Mouse (Mus musculus): ENCODE data around the gene Miga1.
"Not testable (repeated sequence)": the region's sequence is repeated elsewhere in the genome, so short reads cannot be mapped to it uniquely, and the experiment has no call there.

The Miga1 gene

DNA sequence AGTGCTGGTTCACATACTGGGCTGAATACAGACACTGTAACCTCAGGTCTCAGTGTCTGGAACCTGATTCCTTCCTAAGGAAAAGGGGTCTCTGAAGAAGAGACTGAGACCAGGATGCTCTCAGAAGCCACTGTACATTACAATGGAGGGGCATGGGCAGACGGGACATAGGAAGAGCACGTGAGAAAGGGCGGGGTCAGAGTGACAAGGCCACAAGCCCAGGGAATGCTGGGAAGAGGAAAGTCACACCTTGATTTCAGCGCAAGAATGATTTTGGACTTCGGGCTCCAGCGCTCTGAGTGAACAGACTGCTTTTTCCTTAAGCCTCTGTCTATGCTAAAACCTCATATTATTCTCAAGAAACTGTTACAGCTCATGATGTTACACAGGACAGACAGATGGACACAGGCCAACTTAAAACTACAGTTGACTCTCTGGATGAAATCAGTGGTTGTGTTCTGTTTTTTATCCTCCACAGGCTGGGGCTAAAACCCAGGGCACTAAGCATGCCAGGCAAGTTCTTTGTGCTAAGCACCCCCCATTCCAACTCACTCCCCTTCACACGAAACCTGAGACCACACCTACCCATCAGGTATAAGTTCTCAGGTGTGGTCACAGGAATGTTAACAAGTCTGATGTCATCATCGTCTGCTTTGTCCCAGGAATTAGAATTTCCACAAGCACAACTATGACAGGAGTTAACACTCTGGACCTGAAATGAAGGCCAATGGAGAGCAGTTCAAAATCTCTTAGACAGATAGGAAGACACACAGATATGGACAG, 18.3 kb downstream of the Miga1 start:
- peak; percentile 58 for DNase-seq (ENCODE audit: low read depth, low spot score)

- peak; percentile 50 for DNase-seq (ENCODE audit: low read depth, low spot score)
These were observed 19.1 kb downstream of the Miga1 start for GRCm38 (mm10) chr3:152320972-152321645.

DNA sequence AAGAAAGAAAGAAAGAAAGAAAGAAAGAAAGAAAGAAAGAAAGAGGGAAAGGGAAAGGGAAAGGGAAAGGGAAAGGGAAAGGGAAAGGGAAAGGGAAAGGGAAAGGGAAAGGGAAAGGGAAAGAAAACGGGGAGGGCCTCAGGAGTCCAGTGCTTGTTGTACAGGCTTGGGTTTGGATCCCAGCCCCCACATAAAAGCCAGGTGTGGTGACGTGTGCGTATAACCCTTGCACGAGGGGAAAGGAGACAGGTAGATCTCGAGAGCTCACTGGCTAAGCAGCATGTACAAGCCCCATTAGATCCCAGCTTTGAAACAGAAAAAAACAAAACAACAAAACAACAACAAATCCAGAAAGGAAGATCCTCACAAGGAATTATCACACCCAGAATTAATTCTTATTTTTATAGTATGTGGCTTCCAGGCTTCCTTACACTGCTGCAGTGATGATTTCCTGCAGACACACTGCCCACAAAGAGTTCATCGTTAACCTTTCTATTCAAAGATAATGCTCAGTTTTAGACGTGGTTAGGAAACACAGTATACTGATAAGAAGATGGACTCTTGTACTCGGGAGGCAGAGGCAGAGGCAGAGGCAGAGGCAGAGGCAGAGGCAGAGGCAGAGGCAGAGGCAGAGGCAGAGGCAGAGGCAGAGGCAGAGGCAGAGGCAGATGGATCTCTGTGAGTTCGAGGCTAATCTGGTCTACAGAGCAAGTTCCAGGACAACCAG, 23.6 kb downstream of the Miga1 start:
- DNase-seq (ENCODE audit: low read depth, low spot score): not testable (repeated sequence)

- peak; percentile 89 for DNase-seq (ENCODE audit: low read depth, low spot score)
These were observed 24.6 kb downstream of the Miga1 start for GRCm38 (mm10) chr3:152315613-152316012.

GRCm38 (mm10) chr3:152314666-152315065, 25.5 kb downstream of the Miga1 start:
- not testable (repeated sequence) for DNase-seq (ENCODE audit: low read depth, low spot score)

DNA sequence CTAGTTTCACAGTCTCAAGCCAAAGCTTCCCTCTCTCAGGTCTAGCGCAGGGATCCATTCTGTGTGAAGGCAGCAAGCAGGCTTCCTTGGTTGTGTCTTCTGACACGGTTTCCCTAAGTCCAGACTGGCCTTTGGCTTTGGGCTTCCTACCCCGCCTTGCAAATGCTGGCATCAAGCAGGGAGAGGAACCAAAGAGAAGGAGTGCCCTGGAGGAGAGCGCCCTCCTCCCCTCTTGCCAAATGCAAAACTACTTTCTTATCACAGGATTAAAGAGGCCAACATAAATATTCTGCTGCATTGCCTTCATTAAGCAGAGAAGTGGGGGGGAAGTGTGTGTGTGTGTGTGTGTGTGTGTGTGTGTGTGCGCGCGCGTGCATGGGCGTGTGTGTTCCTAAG, 31.0 kb downstream of the Miga1 start:
- no peak for DNase-seq (ENCODE audit: low read depth, low spot score)

- no peak for DNase-seq (ENCODE audit: low read depth, low spot score)
These were observed 31.5 kb downstream of the Miga1 start for GRCm38 (mm10) chr3:152308485-152309249.

- DNase-seq (ENCODE audit: low read depth, low spot score): no peak
These were observed 34.2 kb downstream of the Miga1 start for GRCm38 (mm10) chr3:152305971-152306370.

- no peak for DNase-seq (ENCODE audit: low read depth, low spot score)
These were observed 35.1 kb downstream of the Miga1 start for GRCm38 (mm10) chr3:152305080-152305479.

DNA sequence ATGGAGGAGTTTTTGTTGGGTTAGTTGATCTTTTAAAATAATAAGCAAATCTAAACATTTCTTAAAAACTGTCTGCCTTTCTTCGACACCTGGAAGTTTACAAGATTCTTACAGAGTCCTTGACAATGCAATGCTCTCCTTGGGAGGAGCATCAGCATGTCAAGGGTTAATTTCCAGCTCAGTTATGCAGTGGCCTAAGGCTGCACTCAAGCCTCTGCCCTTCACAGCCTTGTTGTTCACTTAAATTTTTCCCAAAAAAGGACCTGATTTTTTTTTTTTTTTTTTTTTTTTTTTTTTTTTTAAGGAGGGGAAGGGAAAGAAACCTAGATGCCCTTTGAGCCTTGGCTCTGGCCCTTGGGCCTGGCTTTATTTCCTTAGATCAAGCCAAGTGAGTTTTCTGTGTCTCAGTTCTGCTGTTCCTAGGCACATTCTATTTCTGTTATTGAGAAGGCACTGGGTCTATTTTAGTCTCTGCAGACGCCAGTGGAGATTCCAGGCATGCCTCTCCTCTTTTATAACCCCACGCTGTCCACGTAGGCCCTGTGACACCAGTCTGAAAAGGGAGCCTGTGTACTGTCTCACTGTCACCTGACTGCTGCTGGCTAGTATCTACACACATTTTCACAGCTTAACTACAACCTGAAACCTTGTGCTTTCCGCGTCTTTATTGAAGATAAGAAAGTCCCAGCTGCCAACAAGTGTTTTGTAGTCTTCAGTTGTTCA, 36.0 kb downstream of the Miga1 start:
- DNase-seq (ENCODE audit: low read depth, low spot score): no peak

GRCm38 (mm10) chr3:152302991-152303390, 37.2 kb downstream of the Miga1 start:
- DNase-seq (ENCODE audit: low read depth, low spot score): no peak

- DNase-seq (ENCODE audit: low read depth, low spot score): peak; percentile 19
These were observed 39.5 kb downstream of the Miga1 start for GRCm38 (mm10) chr3:152300376-152301337.

- no peak for DNase-seq (ENCODE audit: low read depth, low spot score)
These were observed 44.3 kb downstream of the Miga1 start for GRCm38 (mm10) chr3:152295896-152296295.

DNA sequence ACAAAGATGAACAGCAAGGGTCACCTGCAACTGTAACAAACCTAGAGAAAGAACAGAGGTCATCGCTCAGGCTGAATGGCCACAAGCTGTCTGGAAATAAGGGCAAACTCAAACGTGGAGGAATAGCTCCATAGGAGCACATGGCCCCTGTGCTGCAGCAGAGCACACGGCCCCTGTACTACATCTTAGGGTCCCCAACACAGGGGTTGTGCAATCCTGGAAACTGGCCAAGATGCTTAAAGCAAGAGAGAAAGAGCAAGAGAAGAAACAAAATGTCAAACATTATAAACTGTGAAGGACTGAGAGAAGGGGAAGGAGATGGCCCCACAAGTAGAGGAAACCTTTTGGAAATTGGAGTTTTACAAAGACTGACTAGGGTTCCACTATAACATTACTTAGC, 45.8 kb downstream of the Miga1 start:
- DNase-seq (ENCODE audit: low read depth, low spot score): no peak

DNA sequence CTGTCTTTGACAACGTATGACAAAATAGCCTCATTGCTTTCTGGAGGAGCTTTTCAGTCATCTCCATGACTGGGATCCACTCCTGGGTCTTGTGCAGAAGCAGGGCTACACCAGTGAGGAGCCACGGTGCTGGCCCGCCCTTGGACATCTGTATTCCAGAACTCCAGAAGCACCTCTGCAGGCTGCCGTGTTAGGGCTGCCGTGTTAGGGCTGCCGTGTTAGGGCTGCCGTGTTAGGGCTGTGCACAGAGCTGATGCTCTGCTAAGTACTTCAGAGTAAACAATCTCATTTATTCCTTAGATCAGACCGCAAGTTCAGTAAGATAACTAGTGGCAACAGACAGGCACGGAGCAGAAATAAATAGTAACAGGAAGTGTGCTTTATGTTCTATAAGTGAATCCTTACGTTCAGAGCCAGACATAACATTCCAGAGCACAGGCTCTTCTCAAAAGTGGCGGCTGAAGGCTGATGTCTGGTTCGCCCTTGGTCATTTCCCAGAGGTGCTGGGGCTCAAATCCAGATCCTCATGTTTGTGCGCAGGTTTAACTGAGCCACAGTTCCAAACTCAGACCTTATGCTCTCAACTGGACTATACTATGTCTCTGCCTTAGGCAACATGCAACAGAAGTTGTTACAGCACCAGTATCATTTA, 46.6 kb downstream of the Miga1 start:
- DNase-seq (ENCODE audit: low read depth, low spot score): no peak

- DNase-seq (ENCODE audit: low read depth, low spot score): no peak
These were observed 48.3 kb downstream of the Miga1 start for GRCm38 (mm10) chr3:152291895-152292294.

DNA sequence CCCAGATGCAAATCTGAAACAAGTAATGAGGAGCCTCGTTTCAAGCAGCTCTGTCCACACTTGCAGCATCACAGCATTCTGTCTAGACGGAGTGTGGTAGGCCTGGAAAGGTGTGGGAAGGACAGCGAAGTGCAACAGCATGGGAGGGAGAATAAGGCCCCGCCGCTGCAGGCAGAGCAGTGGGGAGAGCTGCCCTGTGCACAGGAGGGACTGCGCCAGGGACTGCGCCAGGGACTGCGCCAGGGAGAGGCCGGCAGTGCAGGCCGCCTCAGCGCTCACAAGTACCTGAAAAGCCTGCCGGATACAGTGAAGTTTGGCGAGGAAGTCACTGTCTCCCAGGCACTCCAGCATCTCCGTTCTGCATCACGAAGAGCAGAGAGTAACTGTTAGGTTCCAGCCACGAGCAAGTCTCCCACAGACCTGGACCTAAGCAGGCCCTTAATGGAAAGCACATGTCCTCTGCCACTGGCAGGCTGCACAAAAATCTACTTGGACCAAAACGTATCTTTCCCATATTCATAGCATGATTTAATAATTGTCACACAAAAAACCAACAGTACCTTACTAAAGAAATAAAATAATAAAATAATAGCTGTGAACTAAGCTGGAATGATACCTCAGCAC, 49.9 kb downstream of the Miga1 start:
- no peak for DNase-seq (ENCODE audit: low read depth, low spot score)

DNA sequence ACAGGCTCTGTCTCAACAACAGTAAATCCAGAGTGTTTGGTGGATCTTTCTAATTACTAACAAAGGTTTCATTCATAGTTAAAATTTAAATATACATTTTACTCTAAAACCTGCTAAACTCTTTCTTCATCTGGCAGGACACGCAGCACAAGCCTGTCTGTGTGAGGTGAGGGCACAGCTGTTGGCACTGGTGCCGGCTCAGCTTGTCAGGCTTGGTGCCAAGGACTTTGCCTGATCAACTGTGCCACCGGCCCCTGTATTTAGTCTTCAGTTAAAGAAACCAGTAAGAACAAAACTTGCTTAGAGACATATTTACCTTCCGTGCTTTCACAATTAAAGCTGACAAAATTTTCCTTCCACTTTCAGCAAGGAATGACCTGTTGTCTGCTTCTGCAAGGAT, 51.5 kb downstream of the Miga1 start:
- DNase-seq (ENCODE audit: low read depth, low spot score): no peak

DNA sequence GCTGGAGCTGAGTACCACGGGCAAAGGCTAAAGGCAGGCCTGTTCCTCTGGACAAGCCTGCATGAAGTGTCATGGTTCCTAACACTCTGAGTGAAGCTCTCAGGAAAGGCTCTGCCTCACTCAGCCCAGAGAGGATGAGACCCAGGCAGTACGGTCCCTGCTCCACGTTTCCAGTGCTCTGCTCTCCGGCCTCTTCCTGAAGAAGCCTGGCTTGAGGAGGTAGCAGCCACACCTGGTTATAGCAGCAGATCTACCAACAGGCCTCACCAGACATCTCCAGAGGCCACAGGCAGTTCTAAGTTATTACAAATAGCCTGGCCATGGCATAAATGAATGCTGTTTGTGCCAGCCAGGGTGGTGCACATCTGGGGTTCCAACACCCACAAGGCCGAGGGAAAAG, 51.9 kb downstream of the Miga1 start:
- DNase-seq (ENCODE audit: low read depth, low spot score): no peak

All from ES-CJ7 (cell line).